In genomic region chr9:25252283-25252726, GRCm38 (mm10) we compare ENCODE assay signal across 8 mouse cellular contexts. TPM values are rescaled to one million over a fixed set of nuclear protein-coding genes. Genes with fewer than 3 reads are reported as not detected.
A peak's percentile ranks its signal among the peaks of the same experiment; 100 is the strongest.
DNase-seq lines count a peak whose midpoint lies in the region; ATAC-seq and TF ChIP-seq lines count a peak whose summit lies in the region.

Gene Sept7, plus strand, starts transcription at chr9:25252439.

- peak within 1 kb of the TSS; percentile 98 for H3K9ac ChIP-seq in lung, postnatal 0 days (replicated peaks; ENCODE audit: low read depth)

- H3K36me3 ChIP-seq in hindbrain, embryonic 10.5 days: no peaks in the 10 kb centered on the region
- H3K36me3 ChIP-seq in lung, postnatal 0 days (ENCODE audit: insufficient read depth, low read length): no peaks in the 10 kb centered on the region

- peak; percentile 97 for DNase-seq in MN1 (ENCODE audit: low spot score)
- peak; percentile 99 for DNase-seq in cerebellum, adult 9-10 months
- DNase-seq in hindbrain, embryonic 10.5 days (ENCODE audit: low spot score): peak; percentile 99
- peak; percentile 99 for DNase-seq in layer of hippocampus, adult 9-11 months
- DNase-seq in lung, postnatal 0 days (ENCODE audit: low spot score): peak; percentile 99
- DNase-seq in ovary, postnatal 14 days (ENCODE audit: low spot score): peak; percentile 99
- DNase-seq in thymus, postnatal 14 days: peak; percentile 99

- ATAC-seq in frontal cortex, adult (ENCODE audit: low TSS enrichment): peak; percentile 87
- peak; percentile 99 for ATAC-seq in lung, postnatal 0 days

- TF ChIP-seq CTCF in lung, postnatal 0 days (IDR thresholded peaks at IDR 0.05): peak; percentile 52

- H3K9me3 ChIP-seq in hindbrain, embryonic 10.5 days: no peaks in the 10 kb centered on the region
- H3K9me3 ChIP-seq in lung, postnatal 0 days (ENCODE audit: low read length): no peaks in the 10 kb centered on the region

- no peaks in the 10 kb centered on the region for H3K27me3 ChIP-seq in hindbrain, embryonic 10.5 days (ENCODE audit: insufficient read depth, poor library complexity, severe bottlenecking)
- no peaks in the 10 kb centered on the region for H3K27me3 ChIP-seq in lung, postnatal 0 days (replicated peaks; ENCODE audit: insufficient read depth, low read length)

- H3K4me3 ChIP-seq in hindbrain, embryonic 10.5 days: peak within 1 kb of the TSS; percentile 99
- H3K4me3 ChIP-seq in lung, postnatal 0 days (ENCODE audit: low read depth, low read length): peak within 1 kb of the TSS; percentile 98

- peak within 1 kb of the TSS; percentile 70 for H3K4me2 ChIP-seq in lung, postnatal 0 days (replicated peaks; ENCODE audit: low read depth, low read length)

- under 1% methylated on average over 54 of the region's 54 CpGs for WGBS in hindbrain, embryonic 10.5 days
- WGBS in lung, postnatal 0 days: under 1% methylated on average over 43 of the region's 54 CpGs

- peaks cover 28% of the 10 kb centered on the region for H3K4me1 ChIP-seq in hindbrain, embryonic 10.5 days (replicated peaks)
- H3K4me1 ChIP-seq in lung, postnatal 0 days (ENCODE audit: insufficient read depth, low read depth, low read length): peaks cover 8% of the 10 kb centered on the region; the same call in 1 of the 2 replicates

- peak within 1 kb of the TSS; percentile 99 for H3K27ac ChIP-seq in hindbrain, embryonic 10.5 days
- H3K27ac ChIP-seq in lung, postnatal 0 days (ENCODE audit: low read length): peak within 1 kb of the TSS; percentile 99

- peak; percentile 91 for TF ChIP-seq EP300 in lung, postnatal 0 days (IDR thresholded peaks at IDR 0.05)

RNA-seq across cellular contexts. Expression of gene Sept7, which starts in this region (rescaled TPM):
- 164 and 225 TPM in 2 replicates for polyA plus RNA-seq in hindbrain, embryonic 10.5 days (2016; fragmentation: Nextera tagmentation; extraction: Ambion mirVana)
- 237 and 274 TPM in 2 replicates for polyA plus RNA-seq in lung, postnatal 0 days (2015; fragmentation: Nextera tagmentation; extraction: Ambion mirVana)

Comparison
In these comparisons a context has a peak if more than half of its experiments do, and no peak if none do; other contexts are left out.
1. Peak in every context shown above with its lines: DNase-seq, ATAC-seq, H3K4me3 ChIP-seq and H3K27ac ChIP-seq.